Mouse (Mus musculus) kidney, postnatal 0 days (tissue): ENCODE data around the gene Pmpcb. TPM values are rescaled to one million over a fixed set of nuclear protein-coding genes. Genes with fewer than 3 reads are reported as not detected.
"Not testable (repeated sequence)": the region's sequence is repeated elsewhere in the genome, so short reads cannot be mapped to it uniquely, and the experiment has no call there.

Experiments
- ATAC-seq: fragments of 200-750 bp; cut with Nextera tagmentation; replicated peaks from 2 replicates; pipeline ENCODE4 v1.8.0; 2017; ENCODE audit warnings: low read depth, moderate number of reproducible peaks, moderate TSS enrichment, moderate library complexity; ENCODE audit not compliant: low FRiP score
- DNase-seq: peaks from one replicate; pipeline ENCODE4 v3.0.0-alpha.2; 2016; ENCODE audit warnings: low spot score
- H3K27ac ChIP-seq: fragments of 300-500 bp; sonication (generic); 2 replicates; pipeline ENCODE4 v1.5.1; 2014; ENCODE audit warnings: mild to moderate bottlenecking
- H3K27me3 ChIP-seq: fragments of 300-500 bp; sonication (generic); 2 replicates; pipeline ENCODE4 v1.6.1; 2014; ENCODE audit warnings: low read length, mixed read lengths; ENCODE audit not compliant: insufficient read depth
- H3K36me3 ChIP-seq: fragments of 300-500 bp; sonication (generic); 2 replicates; pipeline ENCODE4 v1.6.1; 2014; ENCODE audit warnings: low read length, mixed read lengths; ENCODE audit not compliant: insufficient read depth
- H3K4me1 ChIP-seq: fragments of 300-500 bp; sonication (generic); replicated peaks from 2 replicates; pipeline ENCODE4 v1.6.1; 2014; ENCODE audit warnings: antibody characterized with exemption, low read length, mixed read lengths; ENCODE audit not compliant: insufficient read depth
- H3K4me2 ChIP-seq: fragments of 300-500 bp; sonication (generic); 2 replicates; pipeline ENCODE4 v1.6.1; 2014; ENCODE audit warnings: mild to moderate bottlenecking, low read length, moderate library complexity, mixed read lengths
- H3K4me3 ChIP-seq: fragments of 300-500 bp; sonication (generic); replicated peaks from 2 replicates; pipeline ENCODE4 v1.5.1; 2014; ENCODE audit warnings: low read depth, low read length
- H3K9ac ChIP-seq: fragments of 300-500 bp; sonication (generic); 2 replicates; pipeline ENCODE4 v1.6.1; 2014; ENCODE audit warnings: low read depth, low read length
- H3K9me3 ChIP-seq: fragments of 300-500 bp; sonication (generic); replicated peaks from 2 replicates; pipeline ENCODE4 v1.6.1; 2016; ENCODE audit warnings: low read length, inconsistent platforms, mixed read lengths
- CTCF ChIP-seq: IDR thresholded peaks from 2 replicates; pipeline ENCODE4 v1.5.1; 2016; ENCODE audit warnings: antibody characterized with exemption, low read depth, mild to moderate bottlenecking, moderate library complexity
- WGBS: fragments of 180-500 bp; shearing (Covaris S2); extraction: QIAGEN DNeasy Blood & Tissue Kit; methylation state at CpG from one replicate; pipeline ENCODE4 v1.1.7; 2014; 5-methylcytosine and 5-hydroxymethylcytosine counted together
- polyA plus RNA-seq: library from polyadenylated mRNA; unstranded; fragments of >200 nt; fragmentation: Nextera tagmentation; extraction: Ambion mirVana; gene quantifications from 2 replicates; pipeline ENCODE4 v1.2.1, GENCODE M21; 2015

The Pmpcb gene
- 101 and 107 TPM in 2 replicates for polyA plus RNA-seq

DNA sequence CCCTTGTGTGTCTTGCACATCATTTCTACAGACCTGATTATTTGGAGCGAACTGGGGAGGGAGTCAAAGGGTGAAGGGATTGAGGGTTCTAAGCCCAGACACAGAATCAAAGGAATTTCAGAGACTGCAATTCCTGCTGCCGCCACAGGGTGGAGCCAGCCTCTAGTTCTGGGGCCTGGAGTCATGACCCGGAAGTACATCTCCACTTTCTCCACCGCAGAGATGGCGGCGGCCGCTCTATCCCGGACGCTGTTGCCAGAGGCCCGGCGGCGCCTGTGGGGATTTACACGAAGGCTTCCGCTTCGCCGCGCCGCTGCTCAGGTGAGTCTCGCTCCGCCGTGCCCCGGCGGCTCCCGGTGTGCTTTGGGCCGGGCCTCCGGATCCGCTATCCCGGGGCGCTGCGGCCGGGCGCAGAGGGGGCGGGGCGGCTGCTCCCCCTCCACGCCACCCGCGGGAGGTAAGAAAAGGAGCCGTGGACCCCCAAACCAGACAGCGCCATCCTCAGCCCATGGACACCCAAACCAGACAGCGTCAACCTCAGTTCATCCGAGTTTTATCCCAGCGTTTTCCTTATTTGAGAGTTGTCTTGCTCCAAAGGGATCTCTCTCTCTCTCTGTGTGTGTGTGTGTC is at the start of gene Pmpcb:
Gene Pmpcb, plus strand, starts transcription at position 186 of the 630 bp plus-strand sequence.
- H3K4me2 ChIP-seq, result peak within 1 kb of the TSS; percentile 56
- DNase-seq (peak; percentile 93), ATAC-seq (peak; percentile 83)
- H3K9me3 ChIP-seq, result no peaks in the 10 kb centered on the region
- H3K27ac ChIP-seq, result peak within 1 kb of the TSS; percentile 80
- H3K9ac ChIP-seq, result peak within 1 kb of the TSS; percentile 76
- TF ChIP-seq CTCF, result peak; percentile 92
- H3K4me3 ChIP-seq, result peak within 1 kb of the TSS; percentile 86
- H3K4me1 ChIP-seq, result peaks cover 3% of the 10 kb centered on the region; the same call in 1 of the 2 replicates
- WGBS, result under 1% methylated on average over 42 of the region's 42 CpGs
- no peaks in the 10 kb centered on the region for H3K27me3 ChIP-seq
- peaks cover 21% of the 10 kb centered on the region for H3K36me3 ChIP-seq

DNA sequence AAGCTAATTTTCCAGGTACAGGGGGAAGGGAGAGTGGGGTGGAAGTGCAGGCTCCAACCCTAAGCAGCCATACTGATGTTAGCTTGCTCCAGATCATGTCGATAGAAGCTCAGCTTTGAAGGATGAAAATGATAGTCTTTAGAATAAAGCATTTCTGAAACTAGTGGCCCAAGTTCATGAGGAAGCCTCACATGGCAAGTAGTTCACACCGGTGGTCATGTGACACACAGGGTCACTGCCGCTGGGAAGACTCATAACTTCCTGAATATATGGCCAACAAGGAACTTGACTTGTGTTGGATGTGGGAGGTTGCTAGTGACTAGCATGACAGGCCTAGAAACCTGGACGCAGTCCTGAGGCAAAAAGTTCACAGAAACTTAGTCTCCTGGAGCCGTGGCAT is 44.7 kb upstream of the Pmpcb start:
- Histone ChIP-seq H3K9ac (no peak overlapping the region), H3K27ac (no peak overlapping the region), H3K4me1 (no peaks in the 10 kb centered on the region), H3K9me3 (no peaks in the 10 kb centered on the region), H3K36me3 (no peaks in the 10 kb centered on the region), H3K4me2 (no peak overlapping the region), H3K4me3 (no peak overlapping the region), H3K27me3 (no peaks in the 10 kb centered on the region)
- TF ChIP-seq CTCF, result no peak
- ATAC-seq, result no peak
- DNase-seq, result no peak
- WGBS, result 79% methylated on average over 5 of the region's 5 CpGs

DNA sequence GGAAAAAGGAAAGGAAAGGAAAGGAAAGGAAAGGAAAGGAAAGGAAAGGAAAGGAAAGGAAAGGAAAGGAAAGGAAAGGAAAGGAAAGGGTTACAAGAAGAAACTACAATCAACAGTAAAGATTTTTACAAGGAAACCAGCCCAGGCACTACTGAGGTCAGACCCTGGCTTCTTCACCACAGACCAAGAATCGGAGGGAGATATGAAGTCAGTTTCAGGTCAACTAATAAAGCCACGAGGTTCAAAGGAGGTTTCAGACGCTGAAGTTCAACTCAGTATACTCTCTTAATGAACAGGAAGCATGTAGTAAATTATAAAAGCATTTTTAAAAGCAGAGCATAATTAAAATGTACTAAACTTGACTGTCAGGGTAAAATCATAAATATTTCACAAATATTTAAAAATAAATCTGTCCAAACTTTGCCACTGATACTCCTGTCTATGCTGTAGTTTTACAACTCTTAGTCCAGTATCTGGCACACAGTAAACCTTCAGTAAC is 43.5 kb upstream of the Pmpcb start:
- Histone ChIP-seq H3K4me1 (no peaks in the 10 kb centered on the region), H3K27me3 (no peaks in the 10 kb centered on the region), H3K4me2 (no peak overlapping the region), H3K27ac (no peak overlapping the region), H3K36me3 (no peaks in the 10 kb centered on the region), H3K9me3 (no peaks in the 10 kb centered on the region), H3K4me3 (no peak overlapping the region), H3K9ac (no peak overlapping the region)
- ATAC-seq, result no peak; the same call in 1 of the 2 replicates
- 35% methylated on average over 3 of the region's 3 CpGs for WGBS
- TF ChIP-seq CTCF, result no peak
- DNase-seq, result peak; percentile 92

DNA sequence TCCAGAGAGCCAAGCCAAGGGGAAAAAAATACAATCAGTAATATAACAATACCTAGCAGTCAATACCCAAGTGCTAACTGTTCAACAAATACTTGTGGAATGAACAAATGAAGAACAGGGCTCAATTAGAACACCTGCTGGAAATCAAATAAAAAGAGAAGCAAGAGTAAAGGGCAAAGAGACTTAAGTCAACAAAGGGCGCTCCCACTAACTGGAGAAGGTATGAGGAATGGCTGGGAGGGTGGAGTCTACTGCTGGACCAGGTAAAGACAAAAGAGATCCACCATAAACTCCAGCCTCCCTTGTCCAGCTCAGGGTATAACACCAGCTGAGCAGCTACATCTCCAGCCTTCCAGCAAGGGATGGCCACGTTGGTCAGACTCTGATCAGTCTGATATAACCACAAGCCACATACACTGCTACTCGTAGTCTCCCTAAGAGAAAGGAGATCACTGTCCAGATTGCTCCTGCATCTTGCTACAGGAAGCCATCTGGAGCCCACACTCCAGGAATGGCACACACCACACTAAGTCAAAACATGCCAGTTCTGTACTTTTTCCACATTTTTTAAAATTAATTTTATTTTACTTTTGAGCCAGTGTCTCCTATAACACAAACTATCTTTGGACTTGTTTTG is 42.0 kb upstream of the Pmpcb start:
- WGBS, result 87% methylated on average over 3 of the region's 3 CpGs
- no peak for TF ChIP-seq CTCF
- Histone ChIP-seq H3K9ac (no peak overlapping the region), H3K36me3 (no peaks in the 10 kb centered on the region), H3K9me3 (no peaks in the 10 kb centered on the region), H3K4me2 (no peak overlapping the region), H3K4me3 (no peak overlapping the region), H3K27me3 (no peaks in the 10 kb centered on the region), H3K4me1 (no peaks in the 10 kb centered on the region), H3K27ac (no peak overlapping the region)
- ATAC-seq (no peak), DNase-seq (no peak)

DNA sequence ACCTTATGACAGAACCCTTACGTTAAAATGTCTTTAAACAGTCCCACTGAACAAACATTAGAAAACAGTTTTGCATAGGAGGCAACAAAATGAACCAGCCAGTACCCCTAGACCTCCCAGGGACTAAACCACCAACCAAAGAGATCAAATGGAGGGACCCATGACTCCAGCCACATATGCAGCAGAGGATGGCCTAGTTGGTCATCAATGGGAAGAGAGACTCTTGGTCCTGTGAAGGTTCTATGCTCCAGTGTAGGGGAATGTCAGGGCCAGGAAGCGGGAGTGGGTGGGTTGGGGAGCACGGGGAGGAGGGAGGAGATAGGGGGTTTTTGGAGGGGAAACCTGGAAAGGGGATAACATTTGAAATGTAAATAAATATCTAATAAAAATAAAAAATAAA is 37.4 kb upstream of the Pmpcb start:
- H3K4me2 ChIP-seq, result peak overlapping the region; percentile 23; the same call in 1 of the 2 replicates
- H3K4me3 ChIP-seq, DNase-seq, H3K27me3 ChIP-seq, H3K36me3 ChIP-seq, H3K9ac ChIP-seq, H3K4me1 ChIP-seq, H3K27ac ChIP-seq, H3K9me3 ChIP-seq, ATAC-seq: not testable (repeated sequence)
- 84% methylated on average over 3 of the region's 3 CpGs for WGBS

DNA sequence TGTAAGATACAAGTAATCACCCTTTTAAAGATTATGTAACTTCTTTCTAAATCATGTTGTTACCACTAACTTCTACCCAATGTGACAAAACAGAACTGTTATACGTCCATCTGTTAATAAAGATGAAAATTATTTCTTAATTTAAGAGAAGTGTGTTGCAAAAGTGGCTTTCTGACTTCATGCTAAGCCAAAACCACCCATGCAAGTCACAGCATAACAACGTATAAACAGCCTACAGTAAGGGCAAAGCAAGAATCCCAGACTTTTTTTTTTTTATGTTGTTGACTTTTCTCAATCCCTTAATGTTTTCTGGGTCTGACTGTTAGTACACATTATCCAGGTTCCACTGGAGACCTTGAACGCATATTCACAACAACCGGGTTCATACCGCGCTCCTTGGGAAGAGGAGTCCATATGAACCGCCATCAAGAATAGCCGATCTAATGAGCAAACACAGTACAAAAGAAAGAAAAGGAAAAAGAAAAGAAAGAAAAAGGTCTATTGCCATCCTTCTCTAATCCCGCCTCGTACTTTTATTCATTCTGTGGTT is 36.6 kb upstream of the Pmpcb start:
- TF ChIP-seq CTCF, result no peak
- H3K27ac ChIP-seq, result peak overlapping the region; percentile 38
- H3K9me3 ChIP-seq, result no peaks in the 10 kb centered on the region
- ATAC-seq, result no peak
- WGBS, result 12% methylated on average over 10 of the region's 10 CpGs
- no peaks in the 10 kb centered on the region for H3K27me3 ChIP-seq
- no peak for DNase-seq
- no peaks in the 10 kb centered on the region for H3K36me3 ChIP-seq
- peak overlapping the region; percentile 65 for H3K4me2 ChIP-seq
- H3K4me3 ChIP-seq, result peak overlapping the region; percentile 53
- peak overlapping the region; percentile 79; the same call in 1 of the 2 replicates for H3K9ac ChIP-seq
- no peaks in the 10 kb centered on the region for H3K4me1 ChIP-seq
